Mouse (Mus musculus) MN1 (cell line): Measurements from ENCODE around the gene Cast.

Experiments used
- DNase-seq: peaks from one replicate; pipeline ENCODE4 v3.0.0-alpha.2; 2016; ENCODE audit warnings: low spot score

Gene Cast

GRCm38 (mm10) chr13:74808152-74808929 is at the start of gene Cast:
Gene Cast (minus strand): TSS chr13:74808810.
- peak; percentile 46 for DNase-seq

- DNase-seq = peak; percentile 56
Measured at GRCm38 (mm10) chr13:74854338-74855047, 45.9 kb upstream of the Cast start.

- DNase-seq = no peak
Measured at GRCm38 (mm10) chr13:74850823-74851222, 42.2 kb upstream of the Cast start.

GRCm38 (mm10) chr13:74845886-74846285 is 37.3 kb upstream of the Cast start:
- DNase-seq = no peak

GRCm38 (mm10) chr13:74834543-74834942 is 25.9 kb upstream of the Cast start:
- DNase-seq = no peak

GRCm38 (mm10) chr13:74822095-74822494 is 13.5 kb upstream of the Cast start:
- DNase-seq = peak; percentile 38

GRCm38 (mm10) chr13:74815753-74816152 is 7.1 kb upstream of the Cast start:
- no peak for DNase-seq

- DNase-seq = peak; percentile 59
Measured at GRCm38 (mm10) chr13:74807446-74808151, 1.0 kb downstream of the Cast start.

- DNase-seq = no peak
Measured at GRCm38 (mm10) chr13:74806934-74807333, 1.7 kb downstream of the Cast start.

GRCm38 (mm10) chr13:74794435-74794834 is 14.2 kb downstream of the Cast start:
- no peak for DNase-seq

GRCm38 (mm10) chr13:74787681-74788080 is 20.9 kb downstream of the Cast start:
- no peak for DNase-seq

GRCm38 (mm10) chr13:74772151-74772550 is 36.5 kb downstream of the Cast start:
- DNase-seq = no peak

GRCm38 (mm10) chr13:74770480-74770879 is 38.1 kb downstream of the Cast start:
- peak; percentile 84 for DNase-seq

GRCm38 (mm10) chr13:74769871-74770270 is 38.7 kb downstream of the Cast start:
- DNase-seq = no peak

- DNase-seq = no peak
Measured at GRCm38 (mm10) chr13:74767186-74767585, 41.4 kb downstream of the Cast start.

GRCm38 (mm10) chr13:74762741-74763140 is 45.9 kb downstream of the Cast start:
- no peak for DNase-seq

- DNase-seq = no peak
Measured at GRCm38 (mm10) chr13:74759152-74759551, 49.5 kb downstream of the Cast start.

- DNase-seq = no peak
Measured at GRCm38 (mm10) chr13:74743219-74743618, 65.4 kb downstream of the Cast start.

- no peak for DNase-seq
Measured at GRCm38 (mm10) chr13:74736396-74736795, 72.2 kb downstream of the Cast start.

GRCm38 (mm10) chr13:74735834-74736233 is 72.8 kb downstream of the Cast start:
- no peak for DNase-seq

- no peak for DNase-seq
Measured at GRCm38 (mm10) chr13:74733726-74734125, 74.9 kb downstream of the Cast start.

- DNase-seq = no peak
Measured at GRCm38 (mm10) chr13:74719002-74719401, 89.6 kb downstream of the Cast start.

- no peak for DNase-seq
Measured at GRCm38 (mm10) chr13:74696225-74696624, 112.4 kb downstream of the Cast start.
